Mouse (Mus musculus) thymus, postnatal 4 days (tissue): ENCODE results near the gene Gm14412.
"Not testable (repeated sequence)": the region's sequence is repeated elsewhere in the genome, so short reads cannot be mapped to it uniquely, and the experiment has no call there.

ENCODE experiments used
- DNase-seq: peaks from one replicate; pipeline ENCODE4 v3.0.0; 2021

Gene Gm14412

DNA sequence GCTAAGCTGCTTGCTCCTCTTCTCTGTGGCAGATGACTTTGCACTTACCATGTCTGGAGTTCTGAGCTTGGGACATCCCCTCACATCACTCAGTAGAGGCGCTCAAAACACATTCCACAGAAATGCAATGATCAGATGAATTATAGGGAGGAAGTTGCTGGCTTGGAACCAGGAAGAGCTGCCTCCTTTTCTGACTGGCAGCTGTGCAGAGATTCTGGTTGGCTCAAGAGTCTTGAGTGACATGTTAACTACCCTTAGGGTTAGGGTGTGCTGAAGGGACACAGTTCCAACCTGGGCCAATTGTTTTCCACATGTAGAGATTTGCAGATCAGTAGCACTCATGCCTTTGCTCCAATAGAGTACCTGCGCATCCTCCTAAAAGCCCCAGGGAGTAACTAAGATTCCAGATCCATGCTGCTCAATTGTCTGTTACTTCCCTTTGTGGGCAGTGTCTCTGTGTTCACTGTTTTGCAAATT, at the start of gene Gm14412:
TSS of gene Gm14412 (minus strand) at position 51 of the 477 bp plus-strand sequence.
- DNase-seq: not testable (repeated sequence)

DNA sequence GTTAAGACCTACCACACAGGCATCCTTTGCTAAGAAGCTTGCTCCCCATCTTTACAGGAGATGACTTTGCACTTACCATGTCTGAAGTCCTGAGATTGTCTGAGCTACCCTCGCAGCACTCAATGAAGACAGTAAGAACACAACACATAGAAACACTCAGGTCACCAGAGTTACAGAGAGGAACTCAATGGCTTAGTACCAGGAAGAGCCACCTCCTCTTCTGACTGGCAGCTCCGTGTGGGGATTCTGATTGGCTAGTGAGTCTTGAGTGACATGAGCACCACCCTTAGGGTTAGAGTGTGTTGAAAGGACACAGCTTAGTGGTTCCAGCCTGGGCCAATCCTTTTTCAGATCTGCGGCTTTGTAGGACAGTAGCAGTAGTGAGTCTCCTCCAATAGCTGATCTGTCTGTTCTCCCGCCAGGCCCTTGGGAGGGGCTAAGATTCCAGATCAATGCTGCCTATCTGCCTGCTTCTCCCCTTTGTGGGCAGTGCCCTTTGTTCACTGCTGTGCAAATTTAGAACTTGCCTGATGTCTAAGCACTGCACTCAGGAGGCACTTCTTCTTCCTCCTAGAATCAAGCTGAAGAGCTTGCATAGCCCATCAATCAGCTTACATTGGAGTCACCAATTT, 5.7 kb upstream of the Gm14412 start:
- DNase-seq: not testable (repeated sequence)

DNA sequence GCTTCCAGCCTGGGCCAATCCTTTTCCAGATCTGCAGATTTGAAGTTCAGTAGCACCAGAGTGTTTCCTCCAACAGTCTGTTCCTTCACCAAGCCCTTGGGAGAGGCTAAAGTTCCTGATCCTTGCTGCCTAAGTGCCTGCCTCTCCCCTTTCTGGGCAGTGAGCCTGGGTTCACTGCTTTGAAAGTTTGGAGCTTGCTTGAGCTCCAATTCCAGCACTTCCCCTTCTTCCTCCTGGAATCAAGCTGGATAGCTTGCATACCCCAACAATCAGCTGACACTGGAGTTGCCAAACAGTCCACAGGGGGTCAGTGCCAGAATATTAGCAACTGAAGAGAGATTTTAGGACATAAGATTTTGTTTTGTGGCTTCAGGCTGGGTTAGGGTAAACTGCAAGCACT, 2.7 kb downstream of the Gm14412 start:
- DNase-seq: not testable (repeated sequence)

GRCm38 (mm10) chr2:177320786-177321320, 3.3 kb downstream of the Gm14412 start:
- DNase-seq: not testable (repeated sequence)

- DNase-seq: no peak
Measured at GRCm38 (mm10) chr2:177318996-177319395, 5.1 kb downstream of the Gm14412 start.

- not testable (repeated sequence) for DNase-seq
Measured at GRCm38 (mm10) chr2:177309627-177310026, 14.5 kb downstream of the Gm14412 start.

- DNase-seq: not testable (repeated sequence)
Measured at GRCm38 (mm10) chr2:177304980-177305379, 19.1 kb downstream of the Gm14412 start.

GRCm38 (mm10) chr2:177283701-177284100, 40.4 kb downstream of the Gm14412 start:
- not testable (repeated sequence) for DNase-seq

DNA sequence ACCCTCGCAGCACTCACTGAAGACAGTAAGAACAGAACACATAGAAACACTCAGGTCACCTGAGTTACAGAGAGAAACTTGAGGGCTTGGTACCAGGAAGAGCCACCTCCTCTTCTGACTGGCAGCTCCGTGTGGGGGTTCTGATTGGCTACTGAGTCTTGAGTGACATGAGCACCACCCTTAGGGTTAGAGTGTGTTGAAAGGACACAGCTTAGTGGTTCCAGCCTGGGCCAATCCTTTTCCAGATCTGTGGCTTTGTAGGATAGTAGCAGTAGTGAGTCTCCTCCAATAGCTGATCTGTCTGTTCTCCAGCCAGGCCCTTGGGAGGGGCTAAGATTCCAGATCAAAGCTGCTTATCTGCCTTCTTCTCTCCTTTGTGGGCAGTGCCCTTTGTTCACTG, 46.4 kb downstream of the Gm14412 start:
- DNase-seq: not testable (repeated sequence)

- not testable (repeated sequence) for DNase-seq
Measured at GRCm38 (mm10) chr2:177272237-177272636, 51.9 kb downstream of the Gm14412 start.

DNA sequence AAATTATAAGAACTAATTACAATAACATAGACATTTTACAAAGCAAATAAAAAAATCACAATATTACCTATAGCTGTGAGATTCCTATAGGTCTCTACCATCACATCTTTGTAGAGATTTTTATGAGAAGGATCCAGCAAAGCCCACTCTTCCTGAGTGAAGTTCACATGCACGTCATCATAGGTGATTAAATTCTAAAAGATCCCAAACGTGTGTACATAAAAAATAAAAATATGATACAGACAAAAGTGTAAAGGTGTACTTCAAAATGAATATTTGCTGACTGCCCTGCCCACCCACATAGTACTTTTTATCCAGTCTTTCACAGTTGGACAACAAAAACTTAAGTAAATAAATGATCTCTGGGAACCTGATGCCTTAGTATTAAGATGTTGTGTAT, 57.2 kb downstream of the Gm14412 start, which contains the start of gene Gm14409:
TSS of gene Gm14409 (minus strand) at position 101 of the 400 bp plus-strand sequence.
- DNase-seq: not testable (repeated sequence)
